Mouse (Mus musculus): ENCODE results near the gene Gbgt1.

Gbgt1 gene

DNA sequence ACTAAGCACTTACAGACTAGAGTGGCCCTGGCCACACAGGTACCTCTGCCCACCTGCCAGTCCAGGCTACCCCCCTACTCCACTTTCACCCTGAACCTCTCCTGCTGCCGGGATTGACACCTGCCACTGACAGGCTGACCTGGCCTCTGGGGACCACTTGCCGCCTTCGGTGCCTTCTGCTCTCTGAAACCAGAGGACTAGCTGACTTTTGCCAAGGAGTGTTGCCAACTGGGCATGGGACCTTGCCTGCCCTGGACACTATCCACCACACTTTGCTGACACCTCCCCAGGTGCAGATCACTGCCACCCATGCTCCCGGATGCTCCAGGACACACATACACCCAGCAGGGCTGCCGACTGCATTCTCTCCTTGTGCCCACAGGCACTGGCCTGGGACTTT, 55.6 kb downstream of the Gbgt1 start:
- no peak for DNase-seq (ENCODE audit: low read depth)
